Mouse (Mus musculus) liver, embryonic 14.5 days (tissue): ENCODE data around the gene Anxa3. TPM values are rescaled to one million over a fixed set of nuclear protein-coding genes. Genes with fewer than 3 reads are reported as not detected.

Experiments used
- ATAC-seq: fragments of 200-750 bp; cut with Nextera tagmentation; 2 replicates; pipeline ENCODE4 v1.8.0; 2017; ENCODE audit warnings: moderate number of reproducible peaks, mild to moderate bottlenecking, moderate library complexity; ENCODE audit not compliant: insufficient read depth
- DNase-seq, 3 experiments: peaks; one replicate each; pipeline ENCODE4 v3.0.0-alpha.2; 2012 to 2013; ENCODE audit warnings: low read depth in 3 of 3, low spot score in 3 of 3
- H3K27ac ChIP-seq: fragments of 300-500 bp; sonication (generic); 2 replicates; pipeline ENCODE4 v1.5.1; 2014; ENCODE audit warnings: moderate library complexity, mild to moderate bottlenecking, control low read depth, inconsistent platforms
- H3K27me3 ChIP-seq: fragments of 300-500 bp; sonication (generic); 2 replicates; pipeline ENCODE4 v1.6.1; 2014; ENCODE audit warnings: mild to moderate bottlenecking, low read length, moderate library complexity; ENCODE audit not compliant: control insufficient read depth, insufficient read depth
- H3K36me3 ChIP-seq: fragments of 300-500 bp; sonication (generic); replicated peaks from 2 replicates; pipeline ENCODE4 v1.6.1; 2014; ENCODE audit warnings: low read depth; ENCODE audit not compliant: control insufficient read depth, insufficient read depth
- H3K4me1 ChIP-seq, 2 experiments: fragments of 200-500 bp in 1 of 2; fragments of 300-500 bp in 1 of 2; sonication (generic) in 1 of 2; replicated peaks; 2 replicates each; pipeline ENCODE4 v1.6.1; 2012 to 2014; ENCODE audit warnings: antibody characterized with exemption in 1 of 2, inconsistent platforms in 1 of 2, low read length in 1 of 2; ENCODE audit not compliant: control insufficient read depth in 2 of 2, insufficient read depth in 2 of 2
- H3K4me2 ChIP-seq: fragments of 300-500 bp; sonication (generic); 2 replicates; pipeline ENCODE4 v1.6.1; 2014; ENCODE audit warnings: low read depth, mild to moderate bottlenecking, control low read depth, moderate library complexity
- H3K4me3 ChIP-seq, 2 experiments: fragments of 200-500 bp in 1 of 2; fragments of 300-500 bp in 1 of 2; sonication (generic) in 1 of 2; 2 replicates each; pipeline ENCODE4 v1.5.1; 2012 to 2014; ENCODE audit warnings: low read depth in 2 of 2, low read length in 2 of 2, mild to moderate bottlenecking in 2 of 2, control low read depth in 1 of 2, inconsistent platforms in 1 of 2, moderate library complexity in 1 of 2; ENCODE audit not compliant: insufficient read depth in 1 of 2
- H3K9ac ChIP-seq: fragments of 300-500 bp; sonication (generic); replicated peaks from 2 replicates; pipeline ENCODE4 v1.6.1; 2014; ENCODE audit warnings: mild to moderate bottlenecking, control low read depth, moderate library complexity
- H3K9me3 ChIP-seq: fragments of 300-500 bp; sonication (generic); 2 replicates; pipeline ENCODE4 v1.6.1; 2016; ENCODE audit warnings: low read length, mixed read lengths; ENCODE audit not compliant: control insufficient read depth
- CTCF ChIP-seq: IDR thresholded peaks from 2 replicates; pipeline ENCODE4 v1.5.1; 2016; ENCODE audit warnings: antibody characterized with exemption, low read depth, control low read depth
- EP300 ChIP-seq: IDR thresholded peaks from 2 replicates; pipeline ENCODE4 v1.6.1; 2016; ENCODE audit warnings: antibody characterized with exemption, low read depth
- WGBS: fragments of 180-500 bp; shearing (Covaris S2); extraction: QIAGEN DNeasy Blood & Tissue Kit; methylation state at CpG from one replicate; pipeline ENCODE4 v1.1.7; 2014; ENCODE audit not compliant: insufficient replicate concordance; 5-methylcytosine and 5-hydroxymethylcytosine counted together
- polyA plus RNA-seq, 2 experiments: library from polyadenylated mRNA; depleted of rRNA in 1 of 2; stranded (reverse) in 1 of 2; unstranded in 1 of 2; fragments of >200 nt; fragmentation: Nextera tagmentation in 1 of 2; extraction: Ambion mirVana in 1 of 2; gene quantifications; 2 replicates each; pipeline versions ENCODE4 v1.2.1 to v1.2.3; 2012 to 2014

The Anxa3 gene
- polyA plus RNA-seq, 2 experiments: 9.6 to 16.3 TPM

- Histone ChIP-seq H3K9ac (no peak overlapping the region), H3K4me1 (no peaks in the 10 kb centered on the region), H3K4me2 (no peak overlapping the region), H3K36me3 (no peaks in the 10 kb centered on the region), H3K4me3 (no peak overlapping the region), H3K9me3 (no peaks in the 10 kb centered on the region), H3K27me3 (no peaks in the 10 kb centered on the region), H3K27ac (no peak overlapping the region)
- DNase-seq (no peak), ATAC-seq (no peak)
- 39% methylated on average over 3 of the region's 3 CpGs for WGBS
- TF ChIP-seq EP300: no peak
- TF ChIP-seq CTCF: no peak
Observed at GRCm38 (mm10) chr5:96803091-96803490, 10.0 kb downstream of the Anxa3 start.

GRCm38 (mm10) chr5:96804304-96804703 lies 11.2 kb downstream of the Anxa3 start:
- no peak for ATAC-seq
- WGBS: 48% methylated on average over 4 of the region's 4 CpGs
- Histone ChIP-seq H3K9ac (no peak overlapping the region), H3K4me2 (no peak overlapping the region), H3K4me3 (no peak overlapping the region), H3K27ac (no peak overlapping the region), H3K4me1 (no peaks in the 10 kb centered on the region), H3K9me3 (no peaks in the 10 kb centered on the region), H3K27me3 (no peaks in the 10 kb centered on the region), H3K36me3 (no peaks in the 10 kb centered on the region)
- TF ChIP-seq EP300: no peak
- no peak for TF ChIP-seq CTCF
- DNase-seq: no peak

GRCm38 (mm10) chr5:96804813-96805212 lies 11.7 kb downstream of the Anxa3 start:
- Histone ChIP-seq H3K4me2 (no peak overlapping the region), H3K4me3 (no peak overlapping the region), H3K9me3 (no peaks in the 10 kb centered on the region), H3K9ac (no peak overlapping the region), H3K4me1 (no peaks in the 10 kb centered on the region), H3K27me3 (no peaks in the 10 kb centered on the region), H3K27ac (no peak overlapping the region), H3K36me3 (no peaks in the 10 kb centered on the region)
- DNase-seq (no peak), ATAC-seq (no peak)
- WGBS: 46% methylated on average over 3 of the region's 3 CpGs
- TF ChIP-seq CTCF: no peak
- no peak for TF ChIP-seq EP300

GRCm38 (mm10) chr5:96810620-96811019 lies 17.5 kb downstream of the Anxa3 start:
- ATAC-seq (no peak), DNase-seq (no peak)
- no peak overlapping the region for H3K27ac ChIP-seq
- TF ChIP-seq EP300 (no peak), CTCF (no peak)
- H3K36me3 ChIP-seq: no peaks in the 10 kb centered on the region
- H3K4me2 ChIP-seq: no peak overlapping the region
- no peak overlapping the region for H3K9ac ChIP-seq
- H3K9me3 ChIP-seq: no peaks in the 10 kb centered on the region
- H3K4me1 ChIP-seq: no peaks in the 10 kb centered on the region
- no peak overlapping the region for H3K4me3 ChIP-seq
- H3K27me3 ChIP-seq: no peaks in the 10 kb centered on the region
- 58% methylated on average over 4 of the region's 4 CpGs for WGBS

- Histone ChIP-seq H3K4me3 (no peak overlapping the region), H3K4me2 (no peak overlapping the region), H3K9ac (no peak overlapping the region), H3K27me3 (no peaks in the 10 kb centered on the region), H3K36me3 (no peaks in the 10 kb centered on the region), H3K4me1 (no peaks in the 10 kb centered on the region), H3K27ac (no peak overlapping the region), H3K9me3 (no peaks in the 10 kb centered on the region)
- ATAC-seq: no peak
- 71% methylated on average over 13 of the region's 13 CpGs for WGBS
- TF ChIP-seq CTCF (no peak), EP300 (no peak)
- DNase-seq: no peak
Observed at GRCm38 (mm10) chr5:96824769-96825327, 31.7 kb downstream of the Anxa3 start.
